Mouse (Mus musculus): ENCODE results near the gene Rapgef2.
A peak's percentile ranks its signal among the peaks of the same experiment; 100 is the strongest.

The Rapgef2 gene

DNA sequence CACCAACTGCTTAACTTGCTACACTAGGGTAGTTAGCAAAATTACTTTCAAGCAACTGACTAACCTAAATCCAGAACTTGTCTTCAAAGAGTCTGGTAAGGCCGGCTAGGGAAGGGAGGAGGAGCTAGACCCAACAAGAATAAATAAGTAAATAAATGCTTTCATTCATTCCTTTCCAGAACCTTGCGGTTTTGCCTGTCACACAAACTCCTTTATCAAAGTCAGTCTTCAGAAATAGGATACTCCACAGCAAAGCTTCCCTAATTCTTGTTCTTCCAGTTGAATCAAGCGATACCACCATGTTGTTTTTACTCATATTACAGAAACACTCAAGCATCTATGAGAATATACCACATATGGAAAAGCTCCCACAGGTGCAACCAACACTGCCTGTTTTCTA lies 2.3 kb downstream of the Rapgef2 start:
- peak in 1 of 2 experiments; percentile 18 for DNase-seq (ENCODE audit: inconsistent age in 2 of 2, low spot score in 1 of 2)

GRCm38 (mm10) chr3:79283031-79283430 lies 3.3 kb downstream of the Rapgef2 start:
- peak in 1 of 2 experiments; percentile 32 for DNase-seq (ENCODE audit: inconsistent age in 2 of 2, low spot score in 1 of 2)

DNA sequence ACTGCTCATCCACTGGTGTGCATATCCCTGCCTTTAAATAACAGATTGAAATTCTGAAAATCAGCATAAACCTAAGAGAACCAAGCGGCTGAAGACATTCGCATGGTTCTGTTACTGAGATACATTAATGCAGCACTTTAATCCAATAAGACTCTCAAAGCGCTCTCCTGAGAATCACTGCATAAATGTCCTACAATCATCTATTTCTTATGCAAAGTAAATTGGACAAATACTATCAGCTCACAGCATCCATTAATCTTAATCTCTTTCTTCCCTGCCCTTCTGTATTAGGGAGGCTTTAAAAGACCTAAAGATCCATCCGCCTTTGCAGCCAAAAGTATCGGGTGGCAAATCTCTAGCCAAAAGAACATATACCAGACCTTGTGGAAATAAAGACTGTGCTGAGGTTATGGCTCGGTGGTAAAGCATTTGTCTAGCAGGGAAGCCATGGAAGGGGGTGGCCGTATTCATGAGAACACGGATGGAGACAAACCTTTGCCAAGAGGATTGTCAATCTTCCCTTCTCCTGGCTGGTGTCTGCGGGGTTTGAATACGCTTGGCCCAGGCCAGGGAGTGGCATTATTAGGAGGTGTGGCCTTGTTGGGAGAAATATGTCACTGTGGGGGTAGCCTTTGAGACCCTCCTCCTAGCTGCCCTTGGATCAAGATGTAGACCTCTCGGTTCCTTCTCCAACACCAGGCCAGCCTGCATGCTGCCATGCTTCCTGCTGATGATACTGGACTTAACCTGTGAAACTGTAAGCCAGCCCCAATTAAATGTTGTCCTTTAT lies 10.3 kb downstream of the Rapgef2 start:
- DNase-seq (ENCODE audit: inconsistent age in 2 of 2, low spot score in 1 of 2), result peak in 1 of 2 experiments; percentile 15

DNA sequence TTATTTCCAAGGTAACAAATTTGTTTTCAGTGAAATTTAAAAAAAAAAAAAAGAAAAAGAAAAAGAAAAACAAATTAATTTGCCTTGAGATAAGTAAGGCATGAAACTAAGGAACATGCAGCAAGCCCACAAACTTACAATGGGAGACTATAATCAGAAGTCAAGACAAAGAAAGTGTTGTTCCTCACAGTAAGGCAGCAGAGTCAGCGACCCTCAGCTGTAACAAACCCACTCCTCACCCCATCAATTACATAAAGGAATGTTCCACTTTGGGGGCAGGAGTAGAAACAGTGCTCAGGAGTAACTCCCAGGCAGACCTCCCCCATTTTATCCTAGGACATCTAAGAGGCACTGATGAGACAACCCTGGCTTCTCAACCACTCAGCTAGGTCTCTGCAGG lies 13.0 kb downstream of the Rapgef2 start:
- DNase-seq (ENCODE audit: inconsistent age in 2 of 2, low spot score in 1 of 2), result peak in 1 of 2 experiments; percentile 16

- DNase-seq (ENCODE audit: inconsistent age in 2 of 2, low spot score in 1 of 2), result peak in 1 of 2 experiments; percentile 26
These were observed 13.4 kb downstream of the Rapgef2 start for GRCm38 (mm10) chr3:79272939-79273338.

DNA sequence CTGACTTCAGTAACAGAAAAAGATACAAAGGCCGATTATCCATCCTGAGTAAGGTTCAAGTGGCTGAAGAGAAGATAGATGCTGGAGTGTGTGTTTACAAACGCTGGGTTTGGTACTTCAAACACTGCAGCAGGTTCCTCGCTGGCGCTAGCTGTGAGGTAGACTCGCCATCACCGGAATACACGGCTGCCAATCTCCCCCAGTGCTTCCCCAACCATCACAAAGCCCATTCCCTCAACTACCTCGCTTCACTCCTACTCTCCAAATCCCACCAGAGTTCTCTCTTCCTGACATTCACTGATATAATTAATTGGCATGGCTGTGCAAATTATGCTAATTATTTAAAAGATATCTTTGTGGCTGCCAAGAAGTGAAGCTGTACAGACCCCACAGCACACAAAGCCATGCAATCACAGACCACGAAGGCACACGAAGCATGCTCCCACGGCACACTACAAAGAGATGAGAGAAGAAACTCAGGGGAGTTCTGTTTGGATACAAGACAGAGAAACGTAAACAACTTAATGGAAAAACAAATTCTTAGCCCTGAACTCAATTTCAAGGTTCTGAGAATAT lies 15.2 kb downstream of the Rapgef2 start:
- peak in 1 of 2 experiments; percentile 14 for DNase-seq (ENCODE audit: inconsistent age in 2 of 2, low spot score in 1 of 2)

GRCm38 (mm10) chr3:79269872-79270271 lies 16.4 kb downstream of the Rapgef2 start:
- DNase-seq (ENCODE audit: inconsistent age in 2 of 2, low spot score in 1 of 2), result peak in 1 of 2 experiments; percentile 15

DNA sequence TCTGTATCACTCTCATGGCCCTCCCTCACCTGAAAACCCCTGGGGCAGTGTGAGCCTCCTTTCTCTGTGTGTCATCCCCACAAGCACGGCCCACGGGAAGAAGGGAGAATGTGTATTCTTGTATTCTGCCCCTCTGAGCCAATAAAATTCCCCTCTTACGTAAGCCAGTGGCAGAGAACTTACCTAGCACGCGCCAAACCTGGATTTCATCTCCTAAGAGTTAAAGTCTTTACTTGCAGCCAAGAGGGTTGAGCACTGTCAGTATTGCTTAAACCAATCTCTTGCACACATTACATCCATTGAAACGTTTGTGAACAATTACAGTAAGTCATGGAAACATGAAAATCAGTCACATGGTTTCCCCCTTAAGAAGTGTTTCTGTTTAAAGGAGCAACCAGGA lies 19.3 kb downstream of the Rapgef2 start:
- DNase-seq (ENCODE audit: inconsistent age in 2 of 2, low spot score in 1 of 2), result peak in 1 of 2 experiments; percentile 32

DNA sequence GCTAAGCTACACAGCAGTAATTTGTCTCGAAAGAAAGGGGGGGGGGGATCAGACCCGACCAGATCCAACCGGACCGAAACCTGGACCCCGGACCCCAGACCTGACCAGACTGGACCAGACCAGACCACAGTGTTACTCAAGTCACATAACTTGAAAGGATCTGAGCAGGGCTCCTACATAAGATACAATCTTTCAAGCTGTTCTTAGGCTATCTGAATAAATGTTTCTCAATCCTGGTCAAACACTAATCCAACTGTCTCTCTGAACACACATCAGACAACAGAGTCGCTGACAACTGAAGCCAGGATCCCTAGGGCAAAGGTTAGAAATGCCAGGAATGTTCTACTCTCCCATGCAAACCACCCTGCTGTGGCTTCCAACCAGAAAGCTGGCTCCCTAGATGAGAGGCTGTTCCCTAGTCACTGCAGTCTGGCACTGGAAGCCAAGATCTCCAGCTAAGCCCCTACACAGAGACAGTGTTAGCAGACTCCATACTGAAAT lies 24.5 kb downstream of the Rapgef2 start:
- DNase-seq (ENCODE audit: inconsistent age in 2 of 2, low spot score in 1 of 2), result peak in 1 of 2 experiments; percentile 41

DNA sequence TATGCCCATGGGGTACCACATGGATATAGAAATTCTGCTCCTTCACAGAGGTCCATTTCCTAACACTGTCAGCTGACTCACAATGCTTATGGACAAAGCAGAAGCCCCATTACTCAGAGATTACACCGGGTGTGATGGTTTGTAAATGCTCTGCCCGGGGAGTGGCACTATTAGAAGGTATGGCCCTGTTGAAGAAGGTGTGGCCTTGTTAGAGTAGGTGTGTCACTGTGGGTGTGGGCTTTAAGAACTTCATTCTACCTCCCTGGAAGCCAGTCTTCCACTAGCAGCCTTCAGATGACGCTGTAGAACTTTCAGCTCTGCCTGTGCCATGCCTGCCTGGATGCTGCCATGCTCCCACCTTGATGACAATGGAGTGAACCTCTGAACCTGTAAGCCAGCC lies 32.3 kb downstream of the Rapgef2 start:
- no peak for DNase-seq (ENCODE audit: inconsistent age in 2 of 2, low spot score in 1 of 2)

- DNase-seq (ENCODE audit: inconsistent age in 2 of 2, low spot score in 1 of 2), result no peak
These were observed 32.9 kb downstream of the Rapgef2 start for GRCm38 (mm10) chr3:79253416-79253815.

- no peak for DNase-seq (ENCODE audit: inconsistent age in 2 of 2, low spot score in 1 of 2)
These were observed 33.4 kb downstream of the Rapgef2 start for GRCm38 (mm10) chr3:79252921-79253394.

DNA sequence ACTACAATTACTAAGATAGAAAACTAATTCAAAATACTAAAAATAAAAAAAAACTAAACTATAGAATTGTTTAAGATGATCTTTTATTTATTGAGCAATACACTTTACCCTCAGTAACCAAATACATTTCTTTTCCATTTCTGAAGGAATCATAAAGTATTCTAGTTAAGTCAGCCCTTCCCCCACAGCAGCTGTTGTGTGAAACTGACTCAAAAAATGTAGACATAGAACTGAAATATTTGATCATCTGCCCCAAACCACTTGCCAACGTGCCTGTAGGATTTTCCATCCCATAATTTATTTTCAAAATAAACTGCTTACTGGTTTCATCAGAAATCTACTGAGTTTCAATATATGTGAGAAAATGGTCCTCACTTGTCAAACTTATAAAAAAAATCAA lies 36.4 kb downstream of the Rapgef2 start:
- no peak for DNase-seq (ENCODE audit: inconsistent age in 2 of 2, low spot score in 1 of 2)

DNA sequence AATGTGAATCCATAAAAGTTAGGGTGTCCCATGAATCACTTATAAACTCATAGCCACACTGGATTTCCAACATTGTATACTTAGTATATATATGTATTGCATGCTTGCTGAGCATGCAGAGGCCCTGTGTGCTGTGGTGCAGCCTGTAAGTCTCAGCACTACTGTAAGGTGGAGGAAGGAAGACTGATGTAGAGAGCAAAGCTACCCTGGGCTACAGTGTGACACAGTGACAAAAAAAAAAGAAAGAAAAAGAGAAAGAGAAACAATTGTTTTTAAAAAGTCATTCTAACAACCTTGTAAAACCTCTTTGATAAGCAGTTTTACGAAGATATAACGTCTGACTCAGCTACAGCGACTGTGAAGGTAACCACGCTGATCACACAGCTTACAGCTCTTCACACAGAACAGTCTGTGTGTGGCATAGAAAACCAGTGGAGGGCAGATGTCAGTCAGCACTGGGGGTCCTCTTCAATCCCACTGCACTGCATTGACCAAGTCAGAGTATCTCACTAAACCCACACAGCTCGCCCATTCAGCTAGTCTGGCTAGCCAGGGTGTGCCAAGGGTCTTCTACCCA lies 37.6 kb downstream of the Rapgef2 start:
- DNase-seq (ENCODE audit: inconsistent age in 2 of 2, low spot score in 1 of 2), result no peak

DNA sequence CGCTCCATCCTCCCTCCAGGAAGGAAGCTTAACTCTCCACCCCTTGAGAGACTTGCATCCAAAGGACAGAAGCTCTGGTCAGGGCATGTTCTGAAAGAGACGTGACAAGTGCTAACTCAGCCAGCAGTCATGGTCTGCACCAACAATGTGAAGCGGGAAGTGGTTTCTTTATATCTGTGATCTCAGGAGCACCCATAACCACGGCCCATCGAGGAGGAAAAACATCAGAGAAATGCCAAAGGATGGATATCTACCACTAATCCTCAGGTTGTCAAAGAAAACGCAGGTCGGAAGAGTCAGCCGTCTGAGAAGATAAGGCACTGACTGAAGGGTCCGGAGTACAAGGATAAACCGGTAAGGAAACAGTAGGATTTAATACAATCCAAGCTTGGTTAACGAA lies 38.1 kb downstream of the Rapgef2 start:
- DNase-seq (ENCODE audit: inconsistent age in 2 of 2, low spot score in 1 of 2), result no peak

DNA sequence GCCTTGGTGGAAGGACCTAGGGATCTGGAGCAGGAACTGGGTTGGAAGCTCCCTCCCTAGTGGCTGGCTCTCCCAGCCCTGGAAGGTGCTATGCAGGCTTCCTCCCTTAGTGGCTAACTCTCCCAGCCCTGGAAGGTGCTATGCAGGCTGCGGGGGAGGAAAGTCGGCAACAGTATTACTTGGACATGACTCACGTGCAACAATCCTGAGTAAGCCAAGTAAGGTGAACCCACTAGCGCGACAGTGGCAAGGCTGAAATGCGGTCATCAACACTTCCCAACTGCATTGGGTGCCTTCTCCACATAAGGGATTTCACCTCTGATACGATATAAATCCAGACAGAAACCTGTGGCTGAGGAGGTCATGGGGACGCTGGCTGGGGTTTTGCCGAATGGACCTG lies 42.0 kb downstream of the Rapgef2 start:
- no peak for DNase-seq (ENCODE audit: inconsistent age in 2 of 2, low spot score in 1 of 2)

- DNase-seq (ENCODE audit: inconsistent age in 2 of 2, low spot score in 1 of 2), result no peak
These were observed 43.2 kb downstream of the Rapgef2 start for GRCm38 (mm10) chr3:79242922-79243705.

- DNase-seq (ENCODE audit: inconsistent age in 2 of 2, low spot score in 1 of 2), result peak in 1 of 2 experiments; percentile 59
These were observed 44.0 kb downstream of the Rapgef2 start for GRCm38 (mm10) chr3:79242298-79242697.

DNA sequence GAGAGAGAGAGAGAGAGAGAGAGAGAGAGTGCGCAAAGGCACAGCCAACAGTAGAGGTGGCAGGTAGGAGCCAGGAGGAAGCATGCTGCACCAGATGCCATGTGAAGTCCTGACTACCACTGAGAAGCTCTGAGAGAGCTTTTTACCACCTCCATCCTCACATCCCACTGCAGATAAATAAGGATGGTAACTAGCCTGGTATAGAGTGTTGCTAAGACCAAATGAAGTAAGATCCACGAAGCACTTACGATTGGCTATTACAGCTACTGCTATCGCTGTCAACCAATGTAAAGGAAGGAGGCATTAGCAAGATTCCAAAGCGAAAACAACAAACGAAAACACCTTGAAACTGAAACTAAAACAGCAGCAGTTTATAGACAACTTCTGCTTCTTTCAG lies 47.3 kb downstream of the Rapgef2 start:
- no peak for DNase-seq (ENCODE audit: inconsistent age in 2 of 2, low spot score in 1 of 2)

DNA sequence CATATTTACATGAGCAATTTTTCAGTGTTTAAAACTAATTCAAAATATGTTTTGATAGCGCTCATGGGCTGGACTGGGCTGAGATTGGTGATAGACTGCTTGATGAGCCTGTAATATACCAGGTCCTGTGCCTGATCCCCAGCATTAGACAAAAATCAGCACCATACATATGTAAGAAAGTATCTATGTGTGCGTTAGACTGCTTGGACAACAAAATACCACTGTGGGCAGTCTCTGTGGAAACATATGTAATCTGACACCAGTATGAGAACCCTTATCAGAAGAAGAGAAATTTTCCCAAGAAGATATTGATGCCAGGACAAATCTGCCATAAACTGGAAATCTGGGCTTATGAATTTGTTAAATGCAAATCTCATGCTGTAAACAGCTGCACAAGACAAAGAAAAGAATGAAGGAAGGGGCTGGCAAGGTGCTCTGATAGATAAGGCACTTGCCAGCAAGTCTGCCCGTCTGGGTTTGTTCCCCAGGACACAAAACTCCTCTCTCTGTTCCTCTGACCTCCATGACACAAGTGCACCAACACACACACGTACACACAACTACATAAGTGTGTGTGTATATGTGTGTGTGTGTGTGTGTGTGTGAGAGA lies 47.8 kb downstream of the Rapgef2 start:
- DNase-seq (ENCODE audit: inconsistent age in 2 of 2, low spot score in 1 of 2), result no peak

Measured in adrenal gland, adult (tissue).